Mouse (Mus musculus) liver, postnatal 0 days (tissue): ENCODE measurements around the gene Spag9.

Experiments
- CTCF ChIP-seq: sonication (generic); IDR thresholded peaks from 2 replicates; pipeline ENCODE4 v1.5.1; 2016; ENCODE audit warnings: antibody characterized with exemption, low read depth
- EP300 ChIP-seq: IDR thresholded peaks from 2 replicates; pipeline ENCODE4 v1.6.1; 2016; ENCODE audit warnings: antibody characterized with exemption, low read depth, mild to moderate bottlenecking

DNA sequence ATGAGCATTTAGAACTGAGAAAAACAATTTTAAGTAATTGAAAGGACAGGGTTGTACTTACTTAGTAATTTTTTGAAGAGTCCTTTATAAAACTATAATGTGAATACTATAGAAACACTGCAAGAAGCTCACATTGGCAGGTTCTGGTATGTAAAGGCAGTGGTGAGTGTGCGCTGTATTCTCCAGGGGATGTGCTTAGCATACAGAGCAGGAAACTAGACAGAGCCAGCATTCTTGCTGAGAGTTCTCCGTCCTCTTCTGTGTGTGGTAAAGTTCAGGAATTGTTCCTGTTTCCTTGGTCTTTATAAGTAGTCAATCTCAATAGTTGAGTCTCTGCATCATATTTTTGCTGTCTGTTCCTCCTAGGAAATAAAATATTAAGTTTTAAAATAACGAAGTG lies 59.0 kb downstream of the Spag9 start:
- TF ChIP-seq CTCF (no peak), EP300 (no peak)
